Mouse (Mus musculus) embryonic facial prominence, embryonic 11.5 days (tissue): ENCODE results near the gene Kcnb1. TPM values are rescaled to one million over a fixed set of nuclear protein-coding genes. Genes with fewer than 3 reads are reported as not detected.

Experiments used
- ATAC-seq: fragments of 200-750 bp; cut with Nextera tagmentation; replicated peaks from 2 replicates; pipeline ENCODE4 v1.8.0; 2017; ENCODE audit warnings: low read depth; ENCODE audit not compliant: insufficient number of reproducible peaks, low FRiP score, low TSS enrichment
- DNase-seq: peaks from one replicate; pipeline ENCODE4 v3.0.0-alpha.2; 2015; ENCODE audit warnings: low spot score
- H3K27ac ChIP-seq: fragments of 300-500 bp; sonication (generic); replicated peaks from 2 replicates; pipeline ENCODE4 v1.5.1; 2014; ENCODE audit warnings: mild to moderate bottlenecking, low read depth, low read length, control low read depth
- H3K27me3 ChIP-seq: fragments of 300-500 bp; sonication (generic); 2 replicates; pipeline ENCODE4 v1.6.1; 2014; ENCODE audit warnings: mild to moderate bottlenecking, low read length, moderate library complexity, mixed read lengths; ENCODE audit not compliant: control insufficient read depth, insufficient read depth
- H3K36me3 ChIP-seq: fragments of 300-500 bp; sonication (generic); replicated peaks from 2 replicates; pipeline ENCODE4 v1.6.1; 2014; ENCODE audit warnings: low read depth, mild to moderate bottlenecking, low read length, moderate library complexity, mixed read lengths; ENCODE audit not compliant: control insufficient read depth, insufficient read depth
- H3K4me1 ChIP-seq: fragments of 300-500 bp; sonication (generic); 2 replicates; pipeline ENCODE4 v1.6.1; 2014; ENCODE audit warnings: low read length, mixed read lengths; ENCODE audit not compliant: control insufficient read depth, insufficient read depth
- H3K4me2 ChIP-seq: fragments of 300-500 bp; sonication (generic); 2 replicates; pipeline ENCODE4 v1.6.1; 2014; ENCODE audit warnings: low read depth, mild to moderate bottlenecking, control low read depth, low read length, moderate library complexity
- H3K4me3 ChIP-seq: fragments of 300-500 bp; sonication (generic); 2 replicates; pipeline ENCODE4 v1.5.1; 2014; ENCODE audit warnings: low read depth, low read length, control low read depth
- H3K9ac ChIP-seq: fragments of 300-500 bp; sonication (generic); replicated peaks from 2 replicates; pipeline ENCODE4 v1.6.1; 2014; ENCODE audit warnings: mild to moderate bottlenecking, control low read depth, low read length
- H3K9me3 ChIP-seq: fragments of 300-500 bp; sonication (generic); replicated peaks from 2 replicates; pipeline ENCODE4 v1.6.1; 2016; ENCODE audit warnings: mild to moderate bottlenecking, low read length, inconsistent platforms, mixed read lengths; ENCODE audit not compliant: control insufficient read depth
- WGBS: fragments of 180-500 bp; shearing (Covaris S2); extraction: QIAGEN DNeasy Blood & Tissue Kit; methylation state at CpG from one replicate; pipeline ENCODE4 v1.1.7; 2014; 5-methylcytosine and 5-hydroxymethylcytosine counted together
- polyA plus RNA-seq: library from polyadenylated mRNA; unstranded; fragments of >200 nt; fragmentation: Nextera tagmentation; extraction: Ambion mirVana; gene quantifications from 2 replicates; pipeline ENCODE4 v1.2.1, GENCODE M21; 2014

The Kcnb1 gene
- polyA plus RNA-seq, 1 experiment from 2014 or later = 0.39 TPM

- ATAC-seq (no peak), DNase-seq (peak; percentile 41)
- no peaks in the 10 kb centered on the region for H3K36me3 ChIP-seq
- no peak overlapping the region for H3K4me2 ChIP-seq
- WGBS = 43% methylated on average over 16 of the region's 16 CpGs
- H3K9me3 ChIP-seq = no peaks in the 10 kb centered on the region
- no peaks in the 10 kb centered on the region for H3K27me3 ChIP-seq
- no peak overlapping the region for H3K4me3 ChIP-seq
- peak overlapping the region; percentile 13; the same call in 1 of the 2 replicates for H3K9ac ChIP-seq
- no peak overlapping the region for H3K27ac ChIP-seq
- H3K4me1 ChIP-seq = peaks cover 4% of the 10 kb centered on the region; the same call in 1 of the 2 replicates
These were observed 11.7 kb upstream of the Kcnb1 start for GRCm38 (mm10) chr2:167201463-167202291.

- Histone ChIP-seq H3K9ac (no peak overlapping the region), H3K36me3 (no peaks in the 10 kb centered on the region), H3K9me3 (no peaks in the 10 kb centered on the region), H3K27ac (0 out of 2 replicates have a peak overlapping the region, but pooled peaks have one; percentile 47), H3K4me1 (peaks cover 4% of the 10 kb centered on the region; the same call in 1 of the 2 replicates), H3K27me3 (no peaks in the 10 kb centered on the region), H3K4me2 (no peak overlapping the region; the same call in 1 of the 2 replicates), H3K4me3 (no peak overlapping the region)
- 61% methylated on average over 12 of the region's 13 CpGs for WGBS
- DNase-seq = peak; percentile 54
- no peak for ATAC-seq
These were observed 8.9 kb upstream of the Kcnb1 start for GRCm38 (mm10) chr2:167198660-167199427.

DNA sequence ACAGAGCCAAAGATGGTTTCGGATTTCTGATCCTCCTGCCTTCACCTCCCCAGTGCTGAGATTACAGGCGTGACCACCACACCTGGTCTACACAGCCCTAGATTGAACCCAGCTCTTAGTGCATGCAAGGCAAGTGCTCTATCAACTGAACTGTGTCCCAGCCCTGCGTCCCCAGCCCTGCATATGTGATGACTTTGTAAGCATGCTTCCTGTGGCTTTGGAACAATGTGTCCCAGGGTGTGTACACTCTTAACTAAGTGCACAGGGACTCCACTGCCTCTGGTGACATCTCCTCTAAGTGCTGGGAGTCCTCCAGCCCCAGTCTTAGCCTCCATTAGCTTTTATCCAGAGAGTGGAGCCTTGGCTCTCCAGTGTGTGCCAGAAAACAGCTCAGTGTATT lies 3.4 kb upstream of the Kcnb1 start:
- Histone ChIP-seq H3K9ac (no peak overlapping the region), H3K4me1 (peaks cover 3% of the 10 kb centered on the region), H3K27ac (no peak overlapping the region), H3K4me3 (no peak overlapping the region), H3K36me3 (no peaks in the 10 kb centered on the region), H3K4me2 (no peak overlapping the region), H3K27me3 (peaks cover 29% of the 10 kb centered on the region), H3K9me3 (no peaks in the 10 kb centered on the region)
- ATAC-seq (no peak), DNase-seq (no peak)
- 84% methylated on average over 3 of the region's 3 CpGs for WGBS

DNA sequence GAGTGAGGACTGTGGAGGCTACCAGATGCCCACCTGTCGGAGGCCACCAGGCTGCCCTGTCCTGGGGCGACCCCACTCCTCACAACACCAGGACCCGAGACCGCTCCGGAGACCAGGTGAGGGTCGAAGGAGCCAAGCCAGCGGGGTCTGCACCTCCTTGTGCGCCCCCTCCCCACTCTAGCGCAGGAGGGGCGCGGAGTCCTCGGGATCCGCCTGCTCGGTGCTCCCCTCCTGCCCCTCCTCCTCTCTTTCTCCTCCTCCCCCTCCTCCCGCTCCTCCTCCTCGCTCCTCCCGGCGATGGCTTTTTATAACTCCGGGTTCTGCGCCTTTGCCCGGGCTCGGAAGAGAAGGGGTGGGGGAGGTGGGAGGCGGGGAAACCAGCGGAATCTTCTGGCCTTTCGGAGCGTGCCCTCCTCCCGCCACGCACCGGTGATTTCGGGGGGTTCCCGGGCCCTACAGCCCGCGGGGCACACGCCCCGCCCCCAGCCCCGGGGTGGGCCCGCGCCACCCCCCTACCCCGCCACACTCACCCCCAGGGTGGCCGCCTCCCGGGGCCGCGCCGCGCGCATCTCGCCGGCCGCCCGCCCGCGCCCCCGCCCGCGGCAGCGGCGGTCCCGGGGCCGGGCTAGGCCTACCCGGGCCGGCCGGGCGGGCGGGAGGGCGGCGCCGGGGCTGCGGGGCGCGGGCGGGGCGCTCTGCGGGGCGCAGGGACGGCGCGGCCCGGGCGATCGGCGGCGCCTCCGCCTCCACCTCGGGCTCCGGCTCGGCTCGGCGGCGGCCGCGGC lies 472 bp downstream of the Kcnb1 start:
- no peaks in the 10 kb centered on the region for H3K9me3 ChIP-seq
- H3K4me1 ChIP-seq = peaks cover 5% of the 10 kb centered on the region
- 1% methylated on average over 22 of the region's 91 CpGs for WGBS
- no peak overlapping the region for H3K27ac ChIP-seq
- peak overlapping the region; percentile 95 for H3K4me2 ChIP-seq
- H3K36me3 ChIP-seq = no peaks in the 10 kb centered on the region
- peak overlapping the region; percentile 53 for H3K9ac ChIP-seq
- ATAC-seq (peak; percentile 61; the same call in 1 of the 2 replicates), DNase-seq (peak; percentile 50)
- peaks cover 44% of the 10 kb centered on the region for H3K27me3 ChIP-seq
- H3K4me3 ChIP-seq = peak overlapping the region; percentile 53

GRCm38 (mm10) chr2:167188315-167189207 lies 1.4 kb downstream of the Kcnb1 start:
- Histone ChIP-seq H3K4me3 (peak overlapping the region; percentile 53), H3K27me3 (peaks cover 44% of the 10 kb centered on the region), H3K9ac (no peak overlapping the region), H3K4me2 (peak overlapping the region; percentile 64), H3K36me3 (no peaks in the 10 kb centered on the region), H3K27ac (no peak overlapping the region), H3K9me3 (no peaks in the 10 kb centered on the region), H3K4me1 (peaks cover 5% of the 10 kb centered on the region)
- ATAC-seq (peak; percentile 34; the same call in 1 of the 2 replicates), DNase-seq (peak; percentile 85)
- WGBS = 15% methylated on average over 77 of the region's 83 CpGs

- Histone ChIP-seq H3K4me3 (no peak overlapping the region), H3K4me1 (peaks cover 5% of the 10 kb centered on the region), H3K9ac (no peak overlapping the region), H3K27ac (no peak overlapping the region), H3K4me2 (no peak overlapping the region), H3K36me3 (no peaks in the 10 kb centered on the region), H3K27me3 (peaks cover 44% of the 10 kb centered on the region), H3K9me3 (no peaks in the 10 kb centered on the region)
- DNase-seq (no peak), ATAC-seq (no peak)
- 70% methylated on average over 5 of the region's 5 CpGs for WGBS
These were observed 2.8 kb downstream of the Kcnb1 start for GRCm38 (mm10) chr2:167187119-167187518.

- Histone ChIP-seq H3K9ac (no peak overlapping the region), H3K9me3 (no peaks in the 10 kb centered on the region), H3K27me3 (peaks cover 43% of the 10 kb centered on the region), H3K4me2 (no peak overlapping the region), H3K27ac (no peak overlapping the region), H3K4me1 (peaks cover 5% of the 10 kb centered on the region), H3K4me3 (no peak overlapping the region), H3K36me3 (no peaks in the 10 kb centered on the region)
- 39% methylated on average over 10 of the region's 10 CpGs for WGBS
- DNase-seq = no peak
- ATAC-seq = no peak
These were observed 3.4 kb downstream of the Kcnb1 start for GRCm38 (mm10) chr2:167186544-167186943.
